Mouse (Mus musculus) E14TG2a.4 (cell line): ENCODE data around the gene Pkd1l3.

Experiments used
- H3K27me3 ChIP-seq: 2 replicates; pipeline ENCODE4 v1.6.1; 2014; ENCODE audit warnings: low read length, control low read depth; ENCODE audit not compliant: insufficient read depth
- H3K36me3 ChIP-seq: 2 replicates; pipeline ENCODE4 v1.6.1; 2014; ENCODE audit warnings: low read length, control low read depth; ENCODE audit not compliant: insufficient read depth
- H3K4me1 ChIP-seq: replicated peaks from 2 replicates; pipeline ENCODE4 v1.6.1; 2014; ENCODE audit warnings: low read depth, low read length, control low read depth
- H3K4me3 ChIP-seq: replicated peaks from 2 replicates; pipeline ENCODE4 v1.5.1; 2014; ENCODE audit warnings: mild to moderate bottlenecking, low read length
- H3K9me3 ChIP-seq: 2 replicates; pipeline ENCODE4 v1.6.1; 2014; ENCODE audit warnings: low read length, control low read depth
- CTCF ChIP-seq: conservative IDR thresholded peaks from 2 replicates; pipeline ENCODE4 v1.5.1; 2014; ENCODE audit warnings: low read length
- NANOG ChIP-seq: IDR thresholded peaks from 2 replicates; pipeline ENCODE4 v1.6.1; 2014; ENCODE audit warnings: borderline replicate concordance, low read length, mixed read lengths
- POU5F1 ChIP-seq: IDR thresholded peaks from 2 replicates; pipeline ENCODE4 v1.6.1; 2014; ENCODE audit warnings: low read length, borderline replicate concordance

The Pkd1l3 gene

DNA sequence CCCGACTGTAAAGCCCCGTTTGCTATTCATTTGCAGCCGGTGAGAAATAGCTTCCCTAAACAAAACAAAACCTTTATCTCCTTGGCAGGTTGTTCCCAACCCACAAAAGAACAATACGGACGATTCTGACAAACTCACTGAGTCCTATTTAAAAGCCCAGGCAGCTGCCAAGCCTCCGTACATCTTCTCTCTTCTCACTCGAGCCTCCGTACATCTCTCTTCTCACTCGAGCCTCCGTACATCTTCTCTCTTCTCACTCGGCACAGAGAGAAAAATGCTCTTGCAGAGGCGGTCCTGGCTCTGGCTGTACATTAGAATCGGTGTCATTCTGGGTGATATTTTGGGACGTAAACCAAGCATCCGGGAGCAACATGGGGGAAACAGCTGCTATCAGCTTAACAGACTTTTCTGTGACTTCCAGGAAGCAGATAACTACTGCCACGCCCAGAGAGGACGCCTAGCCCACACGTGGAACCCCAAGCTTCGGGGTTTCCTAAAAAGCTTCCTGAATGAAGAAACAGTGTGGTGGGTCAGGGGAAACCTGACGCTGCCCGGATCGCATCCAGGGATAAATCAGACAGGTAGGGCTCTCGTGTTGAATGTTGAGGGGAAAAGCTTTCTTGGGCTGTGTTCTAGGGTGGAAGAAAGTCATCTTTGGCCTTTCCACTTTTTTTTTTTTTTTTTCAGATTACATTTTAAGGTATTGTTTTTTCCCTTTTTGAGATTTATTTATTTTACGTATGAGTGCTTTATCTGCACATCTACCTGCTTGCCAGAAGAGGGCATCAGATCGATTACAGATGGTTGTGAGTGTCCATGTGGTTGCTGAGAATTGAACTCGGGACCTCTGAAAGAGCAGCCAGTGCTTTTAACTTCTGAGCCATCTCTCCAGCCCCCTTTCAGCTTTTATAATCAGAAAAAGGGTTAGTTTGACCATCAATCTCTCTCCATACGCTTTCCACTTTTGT is at the start of gene Pkd1l3:
Pkd1l3 (plus strand) TSS at position 275 of the 968 bp plus-strand sequence.
- H3K4me1 ChIP-seq: peaks cover 9% of the 10 kb centered on the region
- TF ChIP-seq NANOG (no peak), CTCF (peak; percentile 37)
- peak within 1 kb of the TSS; percentile 60 for H3K4me3 ChIP-seq
- H3K9me3 ChIP-seq: peaks cover 2% of the 10 kb centered on the region; the same call in 1 of the 2 replicates
- H3K36me3 ChIP-seq: no peaks in the 10 kb centered on the region
- H3K27me3 ChIP-seq: 0 out of 2 replicates have a peak, but pooled peaks cover 7% of the 10 kb centered on the region

DNA sequence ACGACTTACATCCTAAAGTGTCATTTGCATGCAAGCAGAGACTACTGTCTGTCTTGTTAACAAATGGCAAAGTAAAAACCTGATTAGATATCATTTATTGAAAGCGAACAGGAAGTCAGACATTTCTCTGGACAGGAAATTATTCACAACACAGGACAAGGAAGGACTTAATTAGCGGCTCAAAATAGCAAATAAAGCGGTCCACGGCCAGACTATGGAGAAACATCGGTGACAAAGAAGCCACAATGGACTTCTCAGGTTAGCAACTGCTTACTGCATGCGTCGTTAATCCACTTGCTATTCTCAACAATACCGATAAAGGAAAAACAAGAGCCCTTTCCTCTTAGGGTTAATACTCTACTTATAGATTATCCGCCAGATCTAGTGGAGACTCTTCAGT is 49.6 kb upstream of the Pkd1l3 start:
- H3K36me3 ChIP-seq: peaks cover 48% of the 10 kb centered on the region
- H3K9me3 ChIP-seq: no peaks in the 10 kb centered on the region
- no peaks in the 10 kb centered on the region for H3K27me3 ChIP-seq
- H3K4me3 ChIP-seq: peak overlapping the region; percentile 97
- H3K4me1 ChIP-seq: peaks cover 25% of the 10 kb centered on the region
- TF ChIP-seq NANOG (no peak), CTCF (no peak), POU5F1 (no peak)

- H3K36me3 ChIP-seq: peaks cover 48% of the 10 kb centered on the region
- no peak for TF ChIP-seq CTCF
- TF ChIP-seq NANOG: no peak
- TF ChIP-seq POU5F1: no peak
- H3K4me1 ChIP-seq: peaks cover 19% of the 10 kb centered on the region
- H3K27me3 ChIP-seq: no peaks in the 10 kb centered on the region
- H3K9me3 ChIP-seq: no peaks in the 10 kb centered on the region
- peak within 1 kb of the TSS; percentile 97 for H3K4me3 ChIP-seq
Observed at GRCm38 (mm10) chr8:109565498-109566333, 48.6 kb upstream of the Pkd1l3 start, which contains the start of the genes Dhx38 and Txnl4b. TSS of gene Dhx38 (minus strand) at chr8:109565861. TSS of gene Txnl4b (plus strand) at chr8:109565892.

DNA sequence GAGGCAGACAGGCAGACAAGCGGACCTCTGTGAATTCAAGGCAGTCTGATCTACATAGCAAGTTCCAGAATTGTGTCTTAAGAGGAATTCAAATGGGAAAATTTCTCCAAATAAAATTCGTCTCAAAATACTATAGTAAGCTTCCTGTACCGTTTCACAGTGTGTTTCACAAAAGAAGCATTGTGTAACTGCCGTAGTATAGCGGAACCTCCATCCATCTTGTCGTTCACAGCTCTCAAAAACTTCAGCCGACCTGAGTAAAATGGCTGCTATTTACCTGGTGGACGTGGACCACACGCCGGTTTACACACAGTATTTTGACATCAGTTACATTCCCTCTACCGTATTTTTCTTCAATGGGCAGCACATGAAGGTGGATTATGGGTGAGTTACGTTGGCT is 43.2 kb upstream of the Pkd1l3 start:
- Histone ChIP-seq H3K4me3 (no peak overlapping the region), H3K9me3 (no peaks in the 10 kb centered on the region), H3K36me3 (peaks cover 48% of the 10 kb centered on the region), H3K4me1 (peaks cover 18% of the 10 kb centered on the region), H3K27me3 (0 out of 2 replicates have a peak, but pooled peaks cover 2% of the 10 kb centered on the region)
- TF ChIP-seq NANOG (no peak), POU5F1 (no peak), CTCF (no peak)

- no peak for TF ChIP-seq NANOG
- TF ChIP-seq CTCF: no peak
- TF ChIP-seq POU5F1: no peak
- Histone ChIP-seq H3K36me3 (peaks cover 19% of the 10 kb centered on the region), H3K27me3 (peaks cover 11% of the 10 kb centered on the region), H3K9me3 (no peaks in the 10 kb centered on the region), H3K4me3 (no peak overlapping the region), H3K4me1 (peaks cover 13% of the 10 kb centered on the region)
Observed at GRCm38 (mm10) chr8:109576311-109576710, 38.0 kb upstream of the Pkd1l3 start.

GRCm38 (mm10) chr8:109578900-109579301 is 35.4 kb upstream of the Pkd1l3 start, which contains the start of gene Hp:
TSS of gene Hp (minus strand) at chr8:109579172.
- peaks cover 13% of the 10 kb centered on the region for H3K4me1 ChIP-seq
- no peak within 1 kb of the TSS for H3K4me3 ChIP-seq
- TF ChIP-seq NANOG: no peak
- TF ChIP-seq CTCF: no peak
- no peak for TF ChIP-seq POU5F1
- H3K36me3 ChIP-seq: no peaks in the 10 kb centered on the region
- no peaks in the 10 kb centered on the region for H3K9me3 ChIP-seq
- peaks cover 11% of the 10 kb centered on the region for H3K27me3 ChIP-seq

DNA sequence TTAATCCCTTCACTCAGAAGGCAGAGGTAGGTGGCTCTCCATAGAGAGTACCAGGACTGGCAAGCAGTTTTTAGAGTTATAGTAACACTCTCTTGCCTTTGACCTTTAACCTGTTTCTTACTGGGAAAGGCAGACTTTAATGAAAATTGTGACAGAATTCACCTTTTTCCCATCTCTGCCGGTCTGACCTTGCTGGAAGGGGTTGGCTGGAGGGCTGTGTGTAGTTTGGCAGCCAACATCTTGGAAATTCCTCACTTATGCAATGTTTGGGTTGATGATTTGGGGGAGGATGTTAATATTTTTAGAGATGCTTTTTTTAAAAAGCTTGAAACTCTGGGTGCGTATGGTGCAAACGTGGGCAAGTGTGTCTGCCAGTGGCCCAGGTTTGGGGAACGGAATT is 30.0 kb upstream of the Pkd1l3 start:
- H3K9me3 ChIP-seq: no peaks in the 10 kb centered on the region
- peaks cover 5% of the 10 kb centered on the region; the same call in 1 of the 2 replicates for H3K4me1 ChIP-seq
- no peak for TF ChIP-seq POU5F1
- TF ChIP-seq CTCF: no peak
- no peak for TF ChIP-seq NANOG
- H3K4me3 ChIP-seq: no peak overlapping the region
- H3K36me3 ChIP-seq: no peaks in the 10 kb centered on the region
- H3K27me3 ChIP-seq: no peaks in the 10 kb centered on the region

DNA sequence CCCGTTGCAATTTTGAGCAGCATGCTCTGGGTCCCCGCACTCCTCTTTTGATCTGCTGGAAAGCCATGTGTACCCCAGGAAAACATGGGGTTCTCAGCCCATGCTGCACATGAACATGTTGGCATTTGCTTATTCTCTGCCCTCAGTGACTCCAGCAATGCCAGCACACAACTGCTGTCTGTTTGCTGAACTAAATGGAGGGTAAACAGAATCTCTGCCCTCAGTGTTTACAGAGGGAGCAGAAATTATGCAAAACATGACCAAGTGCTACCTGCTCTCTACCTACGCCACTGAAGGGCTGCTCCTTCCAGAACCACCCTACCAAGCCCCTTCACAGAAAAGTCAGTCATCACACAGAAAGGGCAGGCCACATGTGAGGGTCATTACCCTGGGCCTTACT is 29.5 kb upstream of the Pkd1l3 start:
- TF ChIP-seq CTCF (no peak), NANOG (no peak), POU5F1 (no peak)
- peaks cover 5% of the 10 kb centered on the region; the same call in 1 of the 2 replicates for H3K4me1 ChIP-seq
- no peaks in the 10 kb centered on the region for H3K36me3 ChIP-seq
- H3K9me3 ChIP-seq: no peaks in the 10 kb centered on the region
- no peaks in the 10 kb centered on the region for H3K27me3 ChIP-seq
- H3K4me3 ChIP-seq: no peak overlapping the region
